Mouse (Mus musculus) right cerebral cortex, postnatal 4 days (tissue): Measurements from ENCODE around the gene Pradc1.

Source experiments
- DNase-seq: peaks from one replicate; pipeline ENCODE4 v3.0.0-alpha.2; 2022

Gene Pradc1

GRCm38 (mm10) chr6:85451664-85452410 is at the start of gene Pradc1:
TSS of gene Pradc1 (minus strand) at chr6:85451970.
- DNase-seq: peak; percentile 93

GRCm38 (mm10) chr6:85500416-85500815 is 48.6 kb upstream of the Pradc1 start:
- no peak for DNase-seq

GRCm38 (mm10) chr6:85498147-85498546 is 46.4 kb upstream of the Pradc1 start:
- DNase-seq: no peak

GRCm38 (mm10) chr6:85496976-85497375 is 45.2 kb upstream of the Pradc1 start:
- no peak for DNase-seq

GRCm38 (mm10) chr6:85491606-85492005 is 39.8 kb upstream of the Pradc1 start:
- DNase-seq: no peak

GRCm38 (mm10) chr6:85490252-85490651 is 38.5 kb upstream of the Pradc1 start:
- DNase-seq: no peak

- DNase-seq: no peak
These were observed 37.9 kb upstream of the Pradc1 start for GRCm38 (mm10) chr6:85489717-85490116.

GRCm38 (mm10) chr6:85488510-85488909 is 36.7 kb upstream of the Pradc1 start:
- DNase-seq: no peak

- no peak for DNase-seq
These were observed 34.0 kb upstream of the Pradc1 start for GRCm38 (mm10) chr6:85485738-85486137.

GRCm38 (mm10) chr6:85483843-85484721 is 32.3 kb upstream of the Pradc1 start:
- no peak for DNase-seq

- no peak for DNase-seq
These were observed 28.9 kb upstream of the Pradc1 start for GRCm38 (mm10) chr6:85480685-85481084.

- DNase-seq: no peak
These were observed 28.2 kb upstream of the Pradc1 start for GRCm38 (mm10) chr6:85479979-85480378.

- no peak for DNase-seq
These were observed 26.6 kb upstream of the Pradc1 start for GRCm38 (mm10) chr6:85478416-85478815.

GRCm38 (mm10) chr6:85477366-85477917 is 25.7 kb upstream of the Pradc1 start:
- no peak for DNase-seq

GRCm38 (mm10) chr6:85475581-85475980 is 23.8 kb upstream of the Pradc1 start:
- DNase-seq: no peak

- DNase-seq: no peak
These were observed 20.8 kb upstream of the Pradc1 start for GRCm38 (mm10) chr6:85472542-85472941.

- DNase-seq: no peak
These were observed 20.2 kb upstream of the Pradc1 start for GRCm38 (mm10) chr6:85471962-85472361.

GRCm38 (mm10) chr6:85469660-85470430 is 18.1 kb upstream of the Pradc1 start:
- no peak for DNase-seq

- no peak for DNase-seq
These were observed 13.6 kb upstream of the Pradc1 start for GRCm38 (mm10) chr6:85465381-85465780.

GRCm38 (mm10) chr6:85459621-85460020 is 7.9 kb upstream of the Pradc1 start:
- no peak for DNase-seq

GRCm38 (mm10) chr6:85452816-85453215 is 1.0 kb upstream of the Pradc1 start:
- DNase-seq: no peak

GRCm38 (mm10) chr6:85452411-85452665 is 568 bp upstream of the Pradc1 start:
- no peak for DNase-seq
